Mouse (Mus musculus): ENCODE measurements around the gene Agap3. TPM values are rescaled to one million over a fixed set of nuclear protein-coding genes. Genes with fewer than 3 reads are reported as not detected.

Agap3 gene
- 88.7 TPM for total RNA-seq (2023)

GRCm38 (mm10) chr5:24452030-24452690, at the start of gene Agap3:
TSS of gene Agap3 (plus strand) at chr5:24452177.

GRCm38 (mm10) chr5:24413042-24413693, 38.8 kb upstream of the Agap3 start, which contains the start of gene Asic3:
TSS of gene Asic3 (plus strand) at chr5:24413392.

GRCm38 (mm10) chr5:24423129-24424003, 28.6 kb upstream of the Agap3 start, which contains the start of the genes Cdk5 and Slc4a2:
TSS of gene Cdk5 (minus strand) at chr5:24423530.
TSS of gene Slc4a2 (plus strand) at chr5:24423837.

GRCm38 (mm10) chr5:24444746-24445427, 7.1 kb upstream of the Agap3 start, which contains the start of gene Fastk:
TSS of gene Fastk (minus strand) at chr5:24445287.

GRCm38 (mm10) chr5:24447624-24448298, 4.2 kb upstream of the Agap3 start, which contains the start of gene Tmub1:
TSS of gene Tmub1 (minus strand) at chr5:24447854.

GRCm38 (mm10) chr5:24526889-24527230, 74.9 kb downstream of the Agap3 start, which contains the start of gene Gbx1:
TSS of gene Gbx1 (minus strand) at chr5:24527202.

GRCm38 (mm10) chr5:24540387-24541143, 88.6 kb downstream of the Agap3 start, which contains the start of gene Asb10:
TSS of gene Asb10 (minus strand) at chr5:24540978.

Other genes with a start within 250 kb of the Agap3 start
- gene Kcnh2, start 100.6 kb upstream of the Agap3 start, total RNA-seq (2023) = 8.0 TPM
- 0.15 TPM for gene Nos3, start 87.4 kb upstream of the Agap3 start, total RNA-seq (2023)
- gene Atg9b, start 60.0 kb upstream of the Agap3 start, total RNA-seq (2023) = 0.53 TPM
- 17.6 TPM for gene Abcb8, start 58.5 kb upstream of the Agap3 start, total RNA-seq (2023)
- gene Asic3, start 38.8 kb upstream of the Agap3 start, total RNA-seq (2023) = 0.41 TPM
- gene Cdk5, start 28.6 kb upstream of the Agap3 start, total RNA-seq (2023) = 33.5 TPM
- 53.7 TPM for gene Slc4a2, start 28.3 kb upstream of the Agap3 start, total RNA-seq (2023)
- 74.5 TPM for gene Fastk, start 6.9 kb upstream of the Agap3 start, total RNA-seq (2023)
- gene Tmub1, start 4.3 kb upstream of the Agap3 start, total RNA-seq (2023) = 21.1 TPM
- gene Gbx1, start 75.0 kb downstream of the Agap3 start, total RNA-seq (2023) = not detected
- not detected for gene Asb10, start 88.8 kb downstream of the Agap3 start, total RNA-seq (2023)
- gene 4931409K22Rik, start 104.6 kb downstream of the Agap3 start, total RNA-seq (2023) = not detected
- 42.8 TPM for gene Abcf2, start 125.3 kb downstream of the Agap3 start, total RNA-seq (2023)
- gene Chpf2, start 134.6 kb downstream of the Agap3 start, total RNA-seq (2023) = 28.8 TPM
- not detected for gene Smarcd3, start 172.2 kb downstream of the Agap3 start, total RNA-seq (2023)
- 110 TPM for gene Nub1, start 233.4 kb downstream of the Agap3 start, total RNA-seq (2023)

Data from CD4-positive naive resting alpha-beta T cell, adult 76 days (primary cell).